Mouse (Mus musculus) MEL (cell line): ENCODE results near the gene Sugp1. TPM values are rescaled to one million over a fixed set of nuclear protein-coding genes. Genes with fewer than 3 reads are reported as not detected.

Source experiments
- DNase-seq: peaks from one replicate; pipeline ENCODE4 v3.0.0; 2011; ENCODE audit warnings: low read depth, low spot score
- H3K27ac ChIP-seq: 2 replicates; pipeline ENCODE4 v1.5.1; 2012; ENCODE audit warnings: low read depth, mild to moderate bottlenecking, control low read depth, low read length, moderate library complexity; ENCODE audit not compliant: control insufficient read depth
- H3K27me3 ChIP-seq, 2 experiments: fragments of 150-350 bp in 1 of 2; sonication (generic) in 1 of 2; 2 replicates each; pipeline ENCODE4 v1.6.1; 2012; ENCODE audit warnings: low read length in 2 of 2, mild to moderate bottlenecking in 2 of 2, improper control_type of control experiment in 1 of 2, moderate library complexity in 1 of 2; ENCODE audit not compliant: insufficient read depth in 2 of 2, control insufficient read depth in 1 of 2
- H3K36me3 ChIP-seq, 2 experiments: 2 replicates each; pipeline ENCODE4 v1.6.1; 2012 to 2014; ENCODE audit warnings: low read length in 2 of 2, improper control_type of control experiment in 1 of 2, inconsistent platforms in 1 of 2, mild to moderate bottlenecking in 1 of 2; ENCODE audit not compliant: insufficient read depth in 2 of 2, control insufficient read depth in 1 of 2
- H3K4me1 ChIP-seq, 2 experiments: fragments of 150-350 bp in 1 of 2; sonication (generic) in 1 of 2; 2 replicates each; pipeline ENCODE4 v1.6.1; 2012; ENCODE audit warnings: low read length in 2 of 2, improper control_type of control experiment in 1 of 2, mild to moderate bottlenecking in 1 of 2; ENCODE audit not compliant: insufficient read depth in 2 of 2, control insufficient read depth in 1 of 2
- H3K4me3 ChIP-seq, 2 experiments: fragments of 150-350 bp in 1 of 2; sonication (generic) in 1 of 2; 2 replicates each; pipeline ENCODE4 v1.5.1; 2012; ENCODE audit warnings: low read depth in 2 of 2, low read length in 2 of 2, mild to moderate bottlenecking in 2 of 2, moderate library complexity in 2 of 2, control low read depth in 1 of 2, improper control_type of control experiment in 1 of 2; ENCODE audit not compliant: control insufficient read depth in 1 of 2, insufficient read depth in 1 of 2
- H3K79me2 ChIP-seq: 2 replicates; pipeline ENCODE4 v1.6.1; 2012; ENCODE audit warnings: mild to moderate bottlenecking, low read length, moderate library complexity; ENCODE audit not compliant: control insufficient read depth, poor library complexity, insufficient read depth
- H3K9ac ChIP-seq: 2 replicates; pipeline ENCODE4 v1.6.1; 2012; ENCODE audit warnings: low read depth, mild to moderate bottlenecking, control low read depth, low read length, moderate library complexity; ENCODE audit not compliant: control insufficient read depth, poor library complexity, severe bottlenecking
- H3K9me3 ChIP-seq: fragments of 150-350 bp; sonication (generic); replicated peaks from 2 replicates; pipeline ENCODE4 v1.6.1; 2012; ENCODE audit warnings: mild to moderate bottlenecking, low read length, improper control_type of control experiment, moderate library complexity; ENCODE audit not compliant: insufficient read depth
- BHLHE40 ChIP-seq: IDR thresholded peaks from 2 replicates; pipeline ENCODE4 v1.6.1; 2012; ENCODE audit warnings: low read depth, mild to moderate bottlenecking, inconsistent platforms, low read length, improper control_type of control experiment, borderline replicate concordance
- CHD1 ChIP-seq: IDR thresholded peaks from 2 replicates; pipeline ENCODE4 v1.6.1; 2012; ENCODE audit warnings: low read depth, mild to moderate bottlenecking, inconsistent platforms, low read length, improper control_type of control experiment
- CHD2 ChIP-seq: IDR thresholded peaks from 2 replicates; pipeline ENCODE4 v1.6.1; 2011; ENCODE audit warnings: low read length, improper control_type of control experiment
- CTCF ChIP-seq, 3 experiments: IDR thresholded peaks in 2 of 3; conservative IDR thresholded peaks in 1 of 3; 2 replicates each; pipeline ENCODE4 v1.5.1; 2011 to 2012; ENCODE audit warnings: low read length in 3 of 3, low read depth in 2 of 3, mild to moderate bottlenecking in 2 of 3, improper control_type of control experiment in 1 of 3, inconsistent platforms in 1 of 3, mixed read lengths in 1 of 3, moderate library complexity in 1 of 3; ENCODE audit not compliant: control insufficient read depth in 1 of 3, insufficient read depth in 1 of 3, poor library complexity in 1 of 3, severe bottlenecking in 1 of 3
- E2F4 ChIP-seq: IDR thresholded peaks from 2 replicates; pipeline ENCODE4 v1.6.1; 2011; ENCODE audit warnings: low read depth, low read length, improper control_type of control experiment, borderline replicate concordance
- ELF1 ChIP-seq: IDR thresholded peaks from 2 replicates; pipeline ENCODE4 v1.6.1; 2014; ENCODE audit warnings: low read depth, mild to moderate bottlenecking, inconsistent platforms, low read length, improper control_type of control experiment, moderate library complexity
- EP300 ChIP-seq, 2 experiments: IDR thresholded peaks; 2 replicates each; pipeline ENCODE4 v1.6.1; 2011; ENCODE audit warnings: improper control_type of control experiment in 2 of 2, low read length in 2 of 2, low read depth in 1 of 2, mild to moderate bottlenecking in 1 of 2
- ETS1 ChIP-seq: IDR thresholded peaks from 2 replicates; pipeline ENCODE4 v1.6.1; 2012; ENCODE audit warnings: low read depth, mild to moderate bottlenecking, inconsistent platforms, low read length, improper control_type of control experiment, moderate library complexity
- GABPA ChIP-seq: IDR thresholded peaks from 2 replicates; pipeline ENCODE4 v1.6.1; 2012; ENCODE audit warnings: low read depth, mild to moderate bottlenecking, inconsistent platforms, low read length, improper control_type of control experiment, moderate library complexity
- GATA1 ChIP-seq: IDR thresholded peaks from 2 replicates; pipeline ENCODE4 v1.6.1; 2011; ENCODE audit warnings: low read depth, low read length, improper control_type of control experiment
- HCFC1 ChIP-seq: IDR thresholded peaks from 2 replicates; pipeline ENCODE4 v1.6.1; 2012; ENCODE audit warnings: low read depth, mild to moderate bottlenecking, inconsistent platforms, low read length, improper control_type of control experiment, moderate library complexity
- JUND ChIP-seq: IDR thresholded peaks from 2 replicates; pipeline ENCODE4 v1.6.1; 2011; ENCODE audit warnings: low read depth, mild to moderate bottlenecking, improper control_type of control experiment, low read length
- KAT2A ChIP-seq: conservative IDR thresholded peaks from 2 replicates; pipeline ENCODE4 v1.6.1; 2012; ENCODE audit warnings: low read depth, low read length, improper control_type of control experiment, inconsistent platforms
- MAFK ChIP-seq: IDR thresholded peaks from 2 replicates; pipeline ENCODE4 v1.6.1; 2011; ENCODE audit warnings: low read depth, mild to moderate bottlenecking, low read length, improper control_type of control experiment, borderline replicate concordance
- MAX ChIP-seq: IDR thresholded peaks from 2 replicates; pipeline ENCODE4 v1.6.1; 2011; ENCODE audit warnings: low read length, improper control_type of control experiment
- MAZ ChIP-seq: IDR thresholded peaks from 2 replicates; pipeline ENCODE4 v1.6.1; 2012; ENCODE audit warnings: low read depth, mild to moderate bottlenecking, inconsistent platforms, low read length, improper control_type of control experiment
- MXI1 ChIP-seq: IDR thresholded peaks from 2 replicates; pipeline ENCODE4 v1.6.1; 2011; ENCODE audit warnings: mild to moderate bottlenecking, low read depth, low read length, improper control_type of control experiment
- MYB ChIP-seq: IDR thresholded peaks from 2 replicates; pipeline ENCODE4 v1.6.1; 2011; ENCODE audit warnings: mild to moderate bottlenecking, low read depth, low read length, improper control_type of control experiment
- MYC ChIP-seq: IDR thresholded peaks from 2 replicates; pipeline ENCODE4 v1.6.1; 2011; ENCODE audit warnings: low read depth, mild to moderate bottlenecking, low read length, improper control_type of control experiment, moderate library complexity
- NELFE ChIP-seq: IDR thresholded peaks from 2 replicates; pipeline ENCODE4 v1.6.1; 2011; ENCODE audit warnings: low read depth, low read length, improper control_type of control experiment
- POLR2A ChIP-seq, 2 experiments: IDR thresholded peaks; 2 replicates each; pipeline ENCODE4 v1.6.1; 2011 to 2012; ENCODE audit warnings: low read length in 2 of 2, mild to moderate bottlenecking in 2 of 2, control low read depth in 1 of 2, improper control_type of control experiment in 1 of 2, low read depth in 1 of 2, moderate library complexity in 1 of 2; ENCODE audit not compliant: control insufficient read depth in 1 of 2, insufficient read depth in 1 of 2, poor library complexity in 1 of 2
- POLR2AphosphoS2 ChIP-seq: IDR thresholded peaks from 2 replicates; pipeline ENCODE4 v1.6.1; 2011; ENCODE audit warnings: low read length, improper control_type of control experiment
- POLR2AphosphoS5 ChIP-seq: IDR thresholded peaks from 2 replicates; pipeline ENCODE4 v1.6.1; 2012; ENCODE audit warnings: low read depth, borderline replicate concordance, mild to moderate bottlenecking, inconsistent platforms, low read length, moderate library complexity, mixed read lengths
- RAD21 ChIP-seq: IDR thresholded peaks from 2 replicates; pipeline ENCODE4 v1.6.1; 2011; ENCODE audit warnings: mild to moderate bottlenecking, low read depth, low read length, improper control_type of control experiment
- RCOR1 ChIP-seq: IDR thresholded peaks from 2 replicates; pipeline ENCODE4 v1.6.1; 2012; ENCODE audit warnings: low read depth, mild to moderate bottlenecking, inconsistent platforms, low read length, improper control_type of control experiment
- SIN3A ChIP-seq: IDR thresholded peaks from 2 replicates; pipeline ENCODE4 v1.6.1; 2012; ENCODE audit warnings: low read length, improper control_type of control experiment, inconsistent platforms
- SMC3 ChIP-seq: IDR thresholded peaks from 2 replicates; pipeline ENCODE4 v1.6.1; 2011; ENCODE audit warnings: low read depth, low read length, improper control_type of control experiment
- TAL1 ChIP-seq: IDR thresholded peaks from 2 replicates; pipeline ENCODE4 v1.6.1; 2012; ENCODE audit warnings: mild to moderate bottlenecking, inconsistent platforms, low read length, moderate library complexity, mixed read lengths
- TBP ChIP-seq: IDR thresholded peaks from 2 replicates; pipeline ENCODE4 v1.8.0; 2011; ENCODE audit warnings: low read depth, low read length, improper control_type of control experiment
- TCF12 ChIP-seq: IDR thresholded peaks from 2 replicates; pipeline ENCODE4 v1.6.1; 2014; ENCODE audit warnings: low read depth, mild to moderate bottlenecking, inconsistent platforms, low read length, improper control_type of control experiment, moderate library complexity
- UBTF ChIP-seq: IDR thresholded peaks from 2 replicates; pipeline ENCODE4 v1.6.1; 2012; ENCODE audit warnings: low read depth, mild to moderate bottlenecking, inconsistent platforms, low read length, improper control_type of control experiment, moderate library complexity, borderline replicate concordance; ENCODE audit not compliant: insufficient read depth
- USF1 ChIP-seq: IDR thresholded peaks from 2 replicates; pipeline ENCODE4 v1.6.1; 2014; ENCODE audit warnings: low read depth, mild to moderate bottlenecking, inconsistent platforms, low read length, improper control_type of control experiment, moderate library complexity
- USF2 ChIP-seq, 2 experiments: IDR thresholded peaks; 2 replicates each; pipeline ENCODE4 v1.6.1; 2011 to 2012; ENCODE audit warnings: improper control_type of control experiment in 2 of 2, low read length in 2 of 2, borderline replicate concordance in 1 of 2, inconsistent platforms in 1 of 2, low read depth in 1 of 2, mild to moderate bottlenecking in 1 of 2; ENCODE audit not compliant: insufficient read depth in 1 of 2
- ZC3H11A ChIP-seq: IDR thresholded peaks from 2 replicates; pipeline ENCODE4 v1.6.1; 2012; ENCODE audit warnings: low read depth, mild to moderate bottlenecking, inconsistent platforms, low read length, improper control_type of control experiment
- ZMIZ1 ChIP-seq: IDR thresholded peaks from 2 replicates; pipeline ENCODE4 v1.6.1; 2012; ENCODE audit warnings: low read depth, mild to moderate bottlenecking, inconsistent platforms, low read length, improper control_type of control experiment, moderate library complexity
- ZNF384 ChIP-seq: IDR thresholded peaks from 2 replicates; pipeline ENCODE4 v1.6.1; 2012; ENCODE audit warnings: low read depth, mild to moderate bottlenecking, inconsistent platforms, low read length, improper control_type of control experiment
- polyA plus RNA-seq, 2 experiments: library from polyadenylated mRNA; stranded (reverse) in 1 of 2; unstranded in 1 of 2; fragments of >175 nt in 1 of 2; fragments of >200 nt in 1 of 2; gene quantifications; 2 replicates each; pipeline versions ENCODE4 v1.2.1 to v1.2.4; 2012; ENCODE audit warnings: low replicate concordance in 2 of 2, low read depth in 1 of 2; ENCODE audit not compliant: insufficient read length in 2 of 2, insufficient read depth in 1 of 2, missing spikeins in 1 of 2
- total RNA-seq: library from RNA; depleted of rRNA; stranded (reverse); fragments of 300-350 nt; gene quantifications from 2 replicates; pipeline ENCODE4 v1.2.3, GENCODE M21; 2012; rRNA removed

Gene Sugp1
- total RNA-seq = 27.1 and 29.9 TPM in 2 replicates
- polyA plus RNA-seq = 10 to 100 TPM in 1 of 2 experiments, not detected in 1; 45.5 TPM

DNA sequence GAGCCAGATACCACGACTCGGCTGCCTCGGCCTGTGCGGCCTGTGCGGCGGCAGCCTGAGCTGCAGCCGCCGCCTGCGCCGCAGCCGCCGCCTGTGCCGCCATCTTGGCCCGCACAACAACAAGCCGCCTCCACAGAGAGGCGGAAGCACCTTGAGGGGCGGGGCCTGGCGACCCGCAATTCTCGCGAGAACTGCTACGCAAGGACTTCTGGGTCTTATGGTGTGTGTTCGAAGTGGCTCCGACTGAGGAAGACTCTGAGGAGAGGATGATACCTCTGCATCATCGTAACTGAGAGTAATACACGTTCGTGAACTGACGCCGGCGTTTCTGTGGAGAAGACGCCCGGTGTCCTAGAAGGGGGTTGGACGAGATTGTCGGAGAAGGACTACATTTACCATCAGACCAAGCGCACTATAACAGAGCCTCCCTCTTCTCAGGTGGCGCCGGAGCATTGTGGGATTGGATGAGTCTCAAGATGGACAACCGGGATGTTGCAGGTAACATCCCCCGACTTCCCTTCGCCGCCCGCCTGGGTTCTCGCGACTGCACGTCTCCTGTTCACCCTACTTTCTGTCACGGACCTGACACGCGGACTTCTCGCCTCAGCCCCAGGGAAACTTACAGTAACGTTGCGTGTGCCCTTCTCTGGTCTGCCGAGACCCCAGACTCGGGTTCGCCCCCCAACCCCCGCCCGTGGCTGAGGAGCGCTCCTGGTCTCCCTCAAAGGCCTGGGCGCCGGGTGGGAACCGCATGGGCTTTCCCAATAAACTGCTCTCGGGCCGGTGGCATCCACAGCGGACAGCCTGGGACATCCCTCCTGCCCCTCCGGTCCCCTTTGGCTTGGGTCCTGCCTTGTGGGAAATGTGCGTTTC is at the start of gene Sugp1, which contains the start of gene Mau2:
TSS of gene Sugp1 (plus strand) at position 231 of the 873 bp plus-strand sequence.
TSS of gene Mau2 (minus strand) at position 152 of the 873 bp plus-strand sequence.
- H3K79me2 ChIP-seq = peaks cover 71% of the 10 kb centered on the region
- DNase-seq = peak; percentile 99
- H3K4me1 ChIP-seq = peaks cover 8% of the 10 kb centered on the region in 2 experiments; a peak in 3 of 4 replicates
- peaks cover 0 to 11% of the 10 kb centered on the region in 2 experiments; a peak in 3 of 4 replicates for H3K36me3 ChIP-seq
- H3K9ac ChIP-seq = peak within 1 kb of the TSS; percentile 91
- peak within 1 kb of the TSS; percentile 62 to 99 for H3K4me3 ChIP-seq
- no peaks in the 10 kb centered on the region for H3K27me3 ChIP-seq
- H3K27ac ChIP-seq = peak within 1 kb of the TSS; percentile 97
- no peaks in the 10 kb centered on the region for H3K9me3 ChIP-seq
- TF ChIP-seq SIN3A (peak; percentile 75), EP300 (IDR thresholded peaks at IDR 0.05; ENCODE audit: low read depth in 1 of 2, low read length in 2 of 2) (no peak), GATA1 (no peak), NELFE (peak; percentile 83), MAFK (no peak), HCFC1 (peak; percentile 94), MYC (peak; percentile 57; the same call in 1 of the 2 replicates), MAX (peak; percentile 33; the same call in 1 of the 2 replicates), GABPA (no peak), BHLHE40 (no peak), RCOR1 (no peak), ELF1 (peak; percentile 93), USF2 (IDR thresholded peaks at IDR 0.05; ENCODE audit: borderline replicate concordance in 1 of 2, insufficient read depth in 1 of 2, low read depth in 1 of 2, low read length in 2 of 2) (no peak), MXI1 (peak; percentile 62), TBP (peak; percentile 89), POLR2A (IDR thresholded peaks at IDR 0.05; ENCODE audit: control insufficient read depth in 1 of 2, insufficient read depth in 1 of 2, low read depth in 1 of 2, low read length in 2 of 2, poor library complexity in 1 of 2) (peak; percentile 82 to 94), ZMIZ1 (no peak; the same call in none of the 2 replicates), USF1 (peak; percentile 48; the same call in 1 of the 2 replicates), POLR2AphosphoS2 (peak; percentile 66; the same call in 1 of the 2 replicates), SMC3 (no peak), CHD2 (peak; percentile 99), E2F4 (no peak), ZC3H11A (no peak), MAZ (no peak), KAT2A (peak; percentile 84), UBTF (no peak), CTCF (IDR thresholded peaks at IDR 0.05 in 2 of 3, conservative IDR thresholded peaks at IDR 0.05 in 1 of 3; ENCODE audit: control insufficient read depth in 1 of 3, insufficient read depth in 1 of 3, low read depth in 2 of 3, low read length in 3 of 3, poor library complexity in 1 of 3, severe bottlenecking in 1 of 3) (no peak), POLR2AphosphoS5 (no peak), ETS1 (no peak), CHD1 (no peak), ZNF384 (no peak), JUND (no peak), RAD21 (no peak), MYB (no peak), TAL1 (no peak), TCF12 (peak; percentile 80)
